Mouse (Mus musculus) forelimb bud, embryonic 11.5 days (tissue): ENCODE measurements at regions not wholly inside any gene's neighbourhood (a gene's known extent, or its start where the extent isn't known, plus 50 kb on each side); places are given as distances from the start of the nearest gene placed in this dataset.

Experiments used
- DNase-seq: peaks from one replicate; pipeline ENCODE4 v3.0.0-alpha.2; 2012; ENCODE audit warnings: low read depth, low spot score

DNA sequence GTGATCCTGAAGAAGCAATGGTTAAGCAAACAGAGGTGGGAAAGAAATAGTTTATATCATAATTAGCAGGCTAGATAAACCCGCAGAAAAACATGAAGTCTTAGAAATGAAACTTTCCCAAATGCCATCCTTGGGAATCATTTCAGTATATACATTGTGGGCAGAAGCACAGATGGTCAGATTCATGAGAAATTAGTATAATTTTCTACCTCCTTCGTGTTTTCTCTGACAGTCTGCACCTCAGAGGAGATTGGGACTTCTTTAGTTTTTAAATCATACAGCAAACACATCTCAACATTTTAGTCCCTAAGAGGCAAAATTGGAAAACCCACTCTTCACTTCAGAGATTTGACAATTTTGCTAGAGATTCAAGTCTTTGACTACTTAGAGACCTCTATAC lies 786.6 kb upstream of the Celf2 start:
- no peak for DNase-seq

DNA sequence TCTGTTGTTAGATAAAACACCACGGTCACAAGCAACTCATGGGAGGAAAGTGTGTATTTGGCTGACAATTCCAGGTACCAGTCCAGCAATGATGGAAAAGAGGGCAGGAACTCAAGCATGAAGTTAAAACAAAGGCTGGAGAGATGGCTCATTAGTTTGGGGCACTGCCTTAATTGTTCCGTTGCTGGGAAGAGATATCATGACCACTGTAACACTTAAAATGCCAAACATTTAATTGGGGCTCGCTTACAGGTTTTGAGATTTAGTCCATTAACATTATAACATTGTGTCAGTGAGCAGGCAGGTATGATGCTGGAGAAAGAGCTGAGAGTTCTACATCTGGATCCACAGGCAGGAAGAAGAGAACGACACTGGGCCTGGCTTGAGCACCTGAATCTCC lies 782.0 kb upstream of the Celf2 start:
- no peak for DNase-seq

DNA sequence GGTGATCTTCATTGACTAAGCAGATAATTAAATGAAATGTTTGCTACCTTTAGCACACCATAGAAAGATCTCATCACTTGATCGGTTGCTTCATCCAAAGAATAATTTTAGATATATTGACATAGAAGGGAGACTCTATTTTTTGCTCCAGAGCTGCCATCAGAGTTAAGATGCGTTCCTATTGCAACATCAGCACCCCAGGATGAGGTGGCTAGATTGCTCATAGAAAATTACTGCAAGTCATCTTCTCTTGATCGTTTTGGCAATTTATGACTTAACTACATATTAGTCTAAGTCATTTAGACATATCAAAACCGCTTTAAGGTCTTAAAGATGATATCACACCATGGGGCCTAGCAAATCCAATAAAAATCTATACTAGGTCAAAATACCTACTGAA lies 778.0 kb upstream of the Celf2 start:
- no peak for DNase-seq

GRCm38 (mm10) chr2:8276127-8276773 lies 766.9 kb upstream of the Celf2 start:
- no peak for DNase-seq
